Mouse (Mus musculus) urinary bladder, adult 18-20 months (tissue): Measurements from ENCODE around the gene 4930435E12Rik.

Experiments
- DNase-seq, 2 experiments: peaks; one replicate each; pipeline ENCODE4 v3.0.0; 2022; ENCODE audit warnings: low spot score in 2 of 2, mixed read lengths in 2 of 2

The 4930435E12Rik gene

GRCm38 (mm10) chr16:38771145-38771544 is 57.4 kb downstream of the 4930435E12Rik start:
- DNase-seq, result no peak

- DNase-seq, result no peak
These were observed 59.0 kb downstream of the 4930435E12Rik start for GRCm38 (mm10) chr16:38769529-38769928.

- DNase-seq, result no peak
These were observed 60.2 kb downstream of the 4930435E12Rik start for GRCm38 (mm10) chr16:38768386-38768785.

- DNase-seq, result no peak
These were observed 60.8 kb downstream of the 4930435E12Rik start for GRCm38 (mm10) chr16:38767761-38768160.

GRCm38 (mm10) chr16:38766671-38767070 is 61.9 kb downstream of the 4930435E12Rik start:
- DNase-seq, result no peak

GRCm38 (mm10) chr16:38763508-38763907 is 65.0 kb downstream of the 4930435E12Rik start:
- DNase-seq, result no peak

GRCm38 (mm10) chr16:38762401-38762800 is 66.1 kb downstream of the 4930435E12Rik start:
- no peak for DNase-seq
